Mouse (Mus musculus): Measurements from ENCODE around the gene Gm10053. TPM values are rescaled to one million over a fixed set of nuclear protein-coding genes. Genes with fewer than 3 reads are reported as not detected.

Gm10053 gene
- polyA plus RNA-seq (2012; rRNA removed): 60.6 and 91.3 TPM in 2 replicates

GRCm38 (mm10) chr19:24875129-24875870 is at the start of gene Gm10053:
Gene Gm10053 (plus strand): TSS chr19:24875686.

DNA sequence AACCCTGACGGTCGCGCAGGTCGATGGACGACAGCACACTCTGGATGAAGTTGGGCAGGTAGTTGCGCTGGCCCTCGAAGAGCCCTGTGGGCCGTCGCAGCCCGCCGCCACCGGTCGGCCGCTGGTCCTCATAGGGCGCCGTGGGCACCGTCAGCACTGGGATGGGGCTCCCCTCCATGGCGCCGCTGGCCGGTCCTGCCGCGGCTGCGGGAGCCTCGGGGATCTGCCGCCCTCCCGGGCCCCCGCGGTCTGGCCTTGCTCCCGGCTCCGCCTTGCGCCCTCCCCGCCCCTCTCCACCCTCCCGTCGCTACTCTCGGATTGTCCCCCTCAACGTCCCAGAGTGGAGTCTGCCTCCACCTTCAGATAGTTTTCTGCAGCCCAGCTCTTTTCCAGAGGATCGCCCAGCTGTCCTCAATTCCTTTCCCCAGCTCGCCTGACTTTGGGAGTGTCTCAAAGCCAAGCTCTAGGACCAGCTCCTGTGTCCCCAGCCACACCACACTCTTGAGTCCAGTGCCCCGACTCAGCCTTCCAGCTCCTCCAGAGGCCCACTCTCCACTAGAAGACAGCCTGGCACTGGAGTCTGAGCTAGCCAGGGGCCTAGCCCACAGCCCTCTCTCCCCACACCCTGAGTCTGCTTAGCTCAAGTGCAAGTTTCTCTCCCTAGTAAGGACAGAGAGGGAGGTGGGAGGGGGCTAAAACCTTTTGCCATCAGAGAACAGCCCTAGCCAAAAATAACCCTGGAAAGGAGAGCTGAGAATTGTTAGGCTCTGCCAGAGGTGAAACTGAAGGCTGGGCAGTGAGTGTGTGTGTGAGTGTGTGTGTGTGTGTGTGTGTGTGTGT is 13.7 kb upstream of the Gm10053 start, which contains the start of gene Pgm5:
Gene Pgm5 (minus strand): TSS at position 244 of the 840 bp plus-strand sequence.

DNA sequence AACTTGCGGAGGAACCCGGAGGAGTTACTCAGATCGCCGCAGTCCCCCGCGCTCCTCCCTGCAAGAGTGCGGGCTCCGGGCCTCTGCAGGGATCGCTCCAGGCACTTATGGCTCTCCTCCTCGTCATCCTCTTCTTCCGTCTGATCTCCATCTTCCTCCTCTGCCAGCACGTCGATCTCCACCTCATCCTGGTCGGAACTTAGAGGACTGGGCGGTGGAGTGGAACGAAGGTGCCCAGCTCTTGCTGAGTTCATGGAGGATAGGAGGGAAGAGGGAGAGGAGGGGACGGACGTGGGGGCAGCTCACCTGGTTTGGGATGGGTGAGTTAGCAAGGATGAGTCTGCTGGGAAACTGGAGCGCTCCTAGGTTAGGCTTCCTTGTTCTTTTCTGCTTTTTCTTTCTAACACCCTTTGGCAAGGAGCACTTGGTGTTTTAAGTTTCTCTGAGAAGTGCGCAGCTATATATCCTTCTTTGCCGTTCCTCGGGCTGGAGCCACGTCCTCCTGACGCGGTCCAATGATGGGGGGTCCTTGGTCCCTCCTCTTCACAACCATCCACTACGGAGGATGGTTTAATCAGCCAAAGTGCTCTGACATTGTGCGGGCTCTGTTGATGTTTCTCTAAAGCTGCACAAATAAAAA is 25.2 kb downstream of the Gm10053 start, which contains the start of gene Foxd4:
Gene Foxd4 (minus strand): TSS at position 617 of the 640 bp plus-strand sequence.

Other genes with a start within 250 kb of the Gm10053 start
- 0.16 and 0.34 TPM in 2 replicates for gene Tmem252, start 201.7 kb upstream of the Gm10053 start, polyA plus RNA-seq (2012; rRNA removed)
- gene Pgm5, start 13.8 kb upstream of the Gm10053 start, polyA plus RNA-seq (2012; rRNA removed): 6.3 and 13.0 TPM in 2 replicates
- gene Foxd4, start 25.5 kb downstream of the Gm10053 start, polyA plus RNA-seq (2012; rRNA removed): 0.20 and 0.29 TPM in 2 replicates
- 18.1 and 19.3 TPM in 2 replicates for gene Cbwd1, start 85.9 kb downstream of the Gm10053 start, polyA plus RNA-seq (2012; rRNA removed)
- gene Dock8, start 123.8 kb downstream of the Gm10053 start, polyA plus RNA-seq (2012; rRNA removed): 1.1 and 2.0 TPM in 2 replicates